Mouse (Mus musculus): Measurements from ENCODE around the gene Vmn1r231.

Vmn1r231 gene

DNA sequence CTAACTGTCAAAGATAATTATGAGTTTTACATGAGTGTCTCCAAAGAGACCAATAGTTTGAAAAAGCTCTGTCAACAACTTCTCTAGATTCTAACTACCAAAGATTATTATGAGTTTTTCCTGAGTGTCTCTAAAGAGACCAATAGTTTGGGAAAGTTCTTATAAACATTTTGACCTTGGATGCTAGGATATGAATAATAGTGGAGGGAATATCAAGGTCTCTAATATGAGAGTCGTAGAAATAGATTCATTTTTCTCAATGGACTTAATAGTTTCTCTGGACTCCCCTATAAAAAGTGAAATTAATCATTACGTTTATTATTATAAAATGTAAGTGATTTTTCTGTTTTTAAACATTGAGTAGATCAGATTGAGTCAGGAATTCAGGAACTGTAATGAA, at the start of gene Vmn1r231:
Gene Vmn1r231 (minus strand): TSS at position 101 of the 400 bp plus-strand sequence.
- DNase-seq (ENCODE audit: low read depth): no peak

GRCm38 (mm10) chr17:20946636-20947035, 41.7 kb upstream of the Vmn1r231 start:
- peak; percentile 30 for DNase-seq (ENCODE audit: low read depth)

DNA sequence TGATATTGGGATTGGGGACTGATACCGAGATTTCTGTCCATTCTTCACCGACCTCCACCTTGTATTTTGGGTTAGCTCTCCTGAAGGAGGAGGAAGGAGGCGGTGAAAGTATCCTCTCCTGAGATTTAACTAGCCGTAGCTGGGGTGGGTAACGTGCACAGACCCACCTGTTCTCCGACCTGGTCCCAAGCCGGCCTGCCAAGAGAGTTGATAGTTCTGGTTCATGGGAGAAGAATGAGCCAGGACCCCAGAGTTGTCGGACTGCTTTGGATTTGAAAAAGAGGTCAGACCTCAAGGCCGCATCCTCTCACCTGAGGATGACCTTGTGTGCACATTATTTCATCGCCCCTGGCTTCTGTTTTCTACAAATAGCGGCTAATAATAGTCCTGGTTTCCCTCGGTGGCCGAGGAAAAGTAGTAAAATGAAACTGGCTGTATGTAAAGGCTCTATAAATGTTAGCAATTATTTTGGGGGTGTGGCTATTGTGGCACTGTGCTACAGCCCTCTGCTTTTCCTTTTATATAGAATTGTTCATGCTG, 41.2 kb upstream of the Vmn1r231 start:
- no peak for DNase-seq (ENCODE audit: low read depth)

GRCm38 (mm10) chr17:20944985-20945891, 40.3 kb upstream of the Vmn1r231 start, which contains the start of gene Ppp2r1a:
Ppp2r1a (plus strand) TSS chr17:20945311.
- peak; percentile 100 for DNase-seq (ENCODE audit: low read depth)

DNA sequence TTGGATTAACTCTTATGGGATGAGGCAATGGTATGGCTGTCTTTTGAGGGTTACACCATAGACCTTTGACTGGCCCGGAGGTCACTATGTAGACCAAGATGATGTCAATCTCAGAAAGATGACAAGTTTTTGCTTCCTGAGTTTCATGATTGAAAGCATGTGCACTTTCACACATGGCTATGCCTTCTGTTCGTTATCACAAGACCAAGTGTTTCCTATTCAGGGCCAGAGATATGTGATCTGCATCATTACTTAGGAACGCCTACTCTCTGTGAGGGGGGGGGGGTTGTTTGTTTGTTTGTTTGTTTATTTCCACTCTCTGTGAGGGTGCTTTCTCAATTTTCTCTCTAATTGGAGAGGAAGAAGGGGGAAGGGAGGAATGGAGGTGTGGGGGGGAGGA, 39.3 kb upstream of the Vmn1r231 start:
- DNase-seq (ENCODE audit: low read depth): peak; percentile 37

GRCm38 (mm10) chr17:20919614-20920013, 14.7 kb upstream of the Vmn1r231 start, which contains the start of gene Vmn1r232:
Vmn1r232 (minus strand) TSS chr17:20919714.
- DNase-seq (ENCODE audit: low read depth): no peak

DNA sequence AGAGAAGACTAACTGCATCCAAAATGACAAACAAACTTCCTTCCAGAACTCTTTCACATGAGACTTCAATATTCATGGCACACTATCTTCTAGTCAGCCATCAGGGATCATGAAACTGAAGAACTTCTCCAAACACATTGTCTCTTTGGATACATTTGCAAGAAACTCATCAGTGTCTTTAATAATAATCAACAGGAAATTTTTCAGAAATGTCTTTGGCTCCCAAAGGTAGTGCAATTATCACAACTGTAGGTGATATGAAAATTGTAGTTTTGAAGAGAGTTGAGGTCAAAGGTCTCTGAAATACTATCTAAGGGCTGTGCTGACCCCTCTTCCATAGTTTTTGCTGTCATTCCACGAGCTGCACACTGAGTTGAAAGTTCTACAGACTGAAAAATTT, 64.7 kb downstream of the Vmn1r231 start, which contains the start of gene Vmn1r230:
Gene Vmn1r230 (plus strand): TSS at position 301 of the 400 bp plus-strand sequence.
- DNase-seq (ENCODE audit: low read depth): no peak
